Mouse (Mus musculus) kidney, embryonic 16.5 days (tissue): Measurements from ENCODE around the gene Jade1. TPM values are rescaled to one million over a fixed set of nuclear protein-coding genes. Genes with fewer than 3 reads are reported as not detected.

ENCODE experiments used
- ATAC-seq: fragments of 200-750 bp; cut with Nextera tagmentation; 2 replicates; pipeline ENCODE4 v1.8.0; 2017; ENCODE audit warnings: moderate TSS enrichment; ENCODE audit not compliant: low FRiP score, low TSS enrichment
- H3K27ac ChIP-seq: fragments of 300-500 bp; sonication (generic); 2 replicates; pipeline ENCODE4 v1.5.1; 2014; ENCODE audit warnings: low read length
- H3K27me3 ChIP-seq: fragments of 300-500 bp; sonication (generic); 2 replicates; pipeline ENCODE4 v1.6.1; 2014; ENCODE audit warnings: low read length, control low read depth, mixed read lengths; ENCODE audit not compliant: insufficient read depth
- H3K36me3 ChIP-seq: fragments of 300-500 bp; sonication (generic); 2 replicates; pipeline ENCODE4 v1.6.1; 2014; ENCODE audit warnings: low read length, control low read depth, mixed read lengths; ENCODE audit not compliant: insufficient read depth
- H3K4me1 ChIP-seq: fragments of 300-500 bp; sonication (generic); 2 replicates; pipeline ENCODE4 v1.6.1; 2014; ENCODE audit warnings: low read length, control low read depth, mixed read lengths; ENCODE audit not compliant: insufficient read depth
- H3K4me2 ChIP-seq: fragments of 300-500 bp; sonication (generic); replicated peaks from 2 replicates; pipeline ENCODE4 v1.6.1; 2014; ENCODE audit warnings: low read depth, low read length
- H3K4me3 ChIP-seq: fragments of 300-500 bp; sonication (generic); 2 replicates; pipeline ENCODE4 v1.5.1; 2014; ENCODE audit warnings: mild to moderate bottlenecking, low read length
- H3K9ac ChIP-seq: fragments of 300-500 bp; sonication (generic); replicated peaks from 2 replicates; pipeline ENCODE4 v1.6.1; 2014; ENCODE audit warnings: low read length
- H3K9me3 ChIP-seq: fragments of 300-500 bp; sonication (generic); 2 replicates; pipeline ENCODE4 v1.6.1; 2016; ENCODE audit warnings: low read length, control low read depth
- WGBS: fragments of 180-500 bp; shearing (Covaris S2); extraction: QIAGEN DNeasy Blood & Tissue Kit; methylation state at CpG from one replicate; pipeline ENCODE4 v1.1.7; 2014; 5-methylcytosine and 5-hydroxymethylcytosine counted together
- polyA plus RNA-seq: library from polyadenylated mRNA; unstranded; fragments of >200 nt; fragmentation: Nextera tagmentation; extraction: Ambion mirVana; gene quantifications from 2 replicates; pipeline ENCODE4 v1.2.1, GENCODE M21; 2015

Jade1 gene
- polyA plus RNA-seq, 1 experiment from 2014 or later, result 21.2 TPM

DNA sequence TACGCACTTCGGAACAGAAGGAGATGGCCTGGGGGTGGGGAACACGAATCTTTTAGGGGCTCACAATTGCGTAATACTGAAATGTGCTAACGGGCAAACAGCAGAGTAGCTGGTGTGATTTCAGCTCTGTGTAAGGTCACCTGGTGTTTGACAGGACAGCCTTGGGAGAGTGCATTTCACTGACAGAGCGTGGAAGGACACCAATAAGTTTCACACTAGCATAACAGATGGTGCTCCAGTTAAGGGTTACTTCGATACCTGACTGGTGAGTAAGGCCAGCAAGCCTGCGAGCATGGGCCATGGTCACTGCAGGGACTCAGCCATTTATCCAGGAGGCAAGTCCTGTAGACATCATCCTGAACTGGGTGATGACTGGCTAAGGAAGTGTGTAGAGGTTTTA, 18.7 kb downstream of the Jade1 start:
- Histone ChIP-seq H3K4me1 (peaks cover 68% of the 10 kb centered on the region), H3K27ac (peak overlapping the region; percentile 70; the same call in 1 of the 2 replicates), H3K36me3 (no peaks in the 10 kb centered on the region), H3K27me3 (no peaks in the 10 kb centered on the region), H3K9ac (no peak overlapping the region), H3K4me2 (no peak overlapping the region), H3K4me3 (no peak overlapping the region), H3K9me3 (no peaks in the 10 kb centered on the region)
- WGBS, result 31% methylated on average over 8 of the region's 8 CpGs
- no peak for ATAC-seq

DNA sequence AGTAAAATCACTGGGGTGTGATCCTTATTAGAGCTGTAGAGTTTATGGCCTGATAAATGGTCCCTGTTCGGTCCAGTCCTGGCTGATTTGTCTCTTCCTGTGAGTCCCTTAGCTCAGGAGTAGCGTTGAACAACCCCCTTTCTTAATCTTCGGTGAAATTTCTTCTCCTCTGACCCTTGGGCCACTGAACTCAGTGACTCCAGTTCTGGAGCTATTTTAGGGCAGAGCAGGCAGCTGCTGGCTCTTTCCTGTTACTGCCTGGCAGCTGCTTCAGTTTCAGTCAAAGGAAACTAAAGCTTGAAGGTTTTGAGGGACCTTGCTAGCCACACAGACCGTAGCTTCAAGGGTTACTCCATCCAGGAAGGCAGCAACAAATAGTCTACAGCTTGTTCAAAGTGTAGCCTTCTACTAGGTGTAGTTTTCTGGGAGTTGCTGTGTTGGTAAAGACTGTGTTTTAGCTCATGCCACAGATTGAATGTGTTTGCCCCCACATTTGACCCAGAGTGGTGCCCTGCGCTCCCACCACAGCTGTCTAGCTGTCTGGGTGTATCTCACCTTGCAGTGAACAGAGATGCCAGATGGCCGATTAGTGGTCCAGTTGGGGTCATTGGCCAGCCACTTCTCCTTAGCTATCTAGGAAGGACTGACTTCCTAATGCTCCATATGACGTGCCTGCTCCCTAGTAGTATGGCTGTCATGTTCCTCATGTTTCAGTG, 19.3 kb downstream of the Jade1 start:
- no peaks in the 10 kb centered on the region for H3K27me3 ChIP-seq
- peaks cover 74% of the 10 kb centered on the region for H3K4me1 ChIP-seq
- H3K4me2 ChIP-seq, result no peak overlapping the region
- no peaks in the 10 kb centered on the region for H3K36me3 ChIP-seq
- H3K27ac ChIP-seq, result peak overlapping the region; percentile 70
- no peaks in the 10 kb centered on the region for H3K9me3 ChIP-seq
- WGBS, result 27% methylated on average over 7 of the region's 7 CpGs
- H3K9ac ChIP-seq, result no peak overlapping the region
- no peak overlapping the region for H3K4me3 ChIP-seq
- ATAC-seq, result peak; percentile 25; the same call in 1 of the 2 replicates

DNA sequence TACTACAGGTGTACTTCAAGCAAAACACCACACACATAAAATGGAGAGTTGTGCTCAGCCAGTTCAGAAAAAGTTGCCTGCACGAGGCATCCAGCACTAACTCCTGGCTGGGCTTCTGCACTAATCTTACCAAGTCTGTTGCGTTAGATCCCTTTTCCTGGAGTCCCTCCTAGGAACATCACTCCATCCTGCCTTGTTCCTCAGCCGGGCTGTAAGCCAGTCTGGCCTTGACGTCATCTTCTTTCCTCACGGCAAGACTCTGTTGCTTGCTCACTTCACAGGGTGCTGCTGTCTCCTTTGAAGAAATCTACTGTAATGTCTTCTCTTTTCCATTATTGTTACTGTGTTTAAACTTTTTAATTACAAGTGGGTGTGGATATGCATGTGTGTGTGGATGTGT, 20.4 kb downstream of the Jade1 start:
- Histone ChIP-seq H3K27me3 (no peaks in the 10 kb centered on the region), H3K27ac (no peak overlapping the region), H3K4me1 (peaks cover 85% of the 10 kb centered on the region), H3K9ac (no peak overlapping the region), H3K4me2 (no peak overlapping the region), H3K4me3 (no peak overlapping the region), H3K9me3 (no peaks in the 10 kb centered on the region), H3K36me3 (no peaks in the 10 kb centered on the region)
- WGBS, result 71% methylated on average over 5 of the region's 5 CpGs
- no peak for ATAC-seq

DNA sequence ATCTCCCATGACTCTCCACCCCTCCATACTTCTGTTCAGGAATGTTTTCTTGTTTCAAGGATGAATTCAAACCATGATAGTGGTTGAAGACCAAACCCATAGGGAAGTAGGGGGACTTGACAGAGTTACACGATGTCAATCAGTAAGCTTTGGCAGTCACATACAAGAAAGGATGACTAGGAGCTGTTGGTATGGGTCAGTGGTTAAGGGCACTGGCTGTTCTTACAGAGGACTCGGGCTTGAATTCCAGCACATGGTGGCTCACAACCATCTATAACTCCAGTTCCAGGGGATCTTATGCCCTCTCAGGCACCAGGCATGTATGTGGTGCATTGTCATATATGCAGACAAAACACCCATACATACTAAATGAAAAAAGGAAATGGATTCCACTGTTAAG, 21.7 kb downstream of the Jade1 start:
- H3K9me3 ChIP-seq, result no peaks in the 10 kb centered on the region
- no peak for ATAC-seq
- peaks cover 91% of the 10 kb centered on the region for H3K4me1 ChIP-seq
- no peak overlapping the region for H3K4me2 ChIP-seq
- no peak overlapping the region for H3K4me3 ChIP-seq
- no peaks in the 10 kb centered on the region for H3K27me3 ChIP-seq
- 64% methylated on average over 2 of the region's 2 CpGs for WGBS
- no peak overlapping the region for H3K9ac ChIP-seq
- no peak overlapping the region for H3K27ac ChIP-seq
- no peaks in the 10 kb centered on the region for H3K36me3 ChIP-seq

DNA sequence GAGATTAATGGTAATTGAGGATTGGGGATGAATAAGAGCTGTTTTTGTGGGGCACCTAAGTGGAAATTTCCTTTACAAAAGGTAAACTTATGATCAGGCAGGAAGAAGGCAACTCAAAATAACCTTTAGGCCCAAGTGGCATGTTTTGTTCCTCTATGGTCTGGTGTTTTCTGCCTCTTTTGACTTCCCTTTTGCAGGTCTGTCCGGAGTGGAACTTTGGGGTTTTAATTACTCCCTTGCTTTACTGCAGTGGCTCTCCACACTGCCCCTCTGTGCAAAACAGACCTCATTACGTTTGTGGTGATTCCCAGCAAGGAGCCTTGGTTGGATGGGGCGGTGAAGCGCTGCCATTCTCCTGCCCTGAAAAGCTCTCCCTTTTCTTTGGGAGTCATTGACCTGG, 24.3 kb downstream of the Jade1 start:
- WGBS, result 46% methylated on average over 4 of the region's 4 CpGs
- peaks cover 75% of the 10 kb centered on the region for H3K4me1 ChIP-seq
- H3K27me3 ChIP-seq, result no peaks in the 10 kb centered on the region
- peak overlapping the region; percentile 65; the same call in 1 of the 2 replicates for H3K27ac ChIP-seq
- H3K9me3 ChIP-seq, result no peaks in the 10 kb centered on the region
- H3K4me3 ChIP-seq, result no peak overlapping the region
- H3K4me2 ChIP-seq, result no peak overlapping the region
- no peak overlapping the region for H3K9ac ChIP-seq
- H3K36me3 ChIP-seq, result no peaks in the 10 kb centered on the region
- ATAC-seq, result no peak

DNA sequence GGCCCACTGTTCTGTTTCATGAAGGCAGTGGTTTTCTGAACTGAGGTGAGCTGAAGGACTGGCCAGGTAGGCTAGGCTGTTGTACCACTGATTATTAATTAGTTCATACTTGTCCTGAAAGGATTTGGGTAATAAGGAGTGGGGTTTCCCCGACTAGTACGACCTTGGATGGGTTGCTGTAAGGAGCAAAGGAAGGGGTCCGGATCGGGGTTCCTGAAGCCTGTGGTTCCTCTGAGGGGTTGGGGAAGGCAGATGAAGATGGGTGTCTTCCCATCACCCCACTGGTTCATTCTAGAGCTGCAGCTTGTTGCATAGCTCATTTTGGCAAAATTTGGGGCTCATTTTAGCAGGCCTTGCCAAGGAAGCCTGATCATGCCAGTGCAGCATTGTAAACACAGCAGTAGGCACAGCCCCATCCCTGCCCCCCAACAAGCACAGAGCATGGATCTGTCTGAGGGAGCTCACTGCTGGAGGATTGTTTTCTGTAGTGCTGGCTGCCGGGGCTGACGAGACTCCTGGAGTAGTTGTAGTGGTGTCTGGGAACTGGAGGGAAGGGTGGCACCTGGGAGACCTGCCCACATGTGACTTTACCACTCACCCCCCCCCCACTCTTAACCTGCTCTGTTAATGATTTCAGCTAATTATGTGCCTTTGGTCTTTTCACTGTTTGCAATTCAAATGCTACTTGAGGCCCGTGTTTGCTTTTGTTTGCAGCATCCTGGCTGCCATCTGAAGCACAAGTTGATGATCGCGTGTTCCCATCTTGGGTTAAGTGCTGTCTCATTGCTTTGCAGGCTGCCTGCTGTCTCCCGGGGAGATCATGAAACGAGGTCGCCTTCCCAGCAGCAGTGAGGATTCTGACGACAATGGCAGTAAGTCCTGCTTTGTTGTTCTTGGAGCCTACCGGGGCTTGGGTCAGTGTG, 25.1 kb downstream of the Jade1 start:
- peaks cover 67% of the 10 kb centered on the region for H3K4me1 ChIP-seq
- 42% methylated on average over 14 of the region's 14 CpGs for WGBS
- ATAC-seq, result peak; percentile 77
- no peaks in the 10 kb centered on the region for H3K9me3 ChIP-seq
- H3K27ac ChIP-seq, result peak overlapping the region; percentile 90
- H3K4me2 ChIP-seq, result peak overlapping the region; percentile 45
- H3K9ac ChIP-seq, result no peak overlapping the region; the same call in 1 of the 2 replicates
- H3K4me3 ChIP-seq, result peak overlapping the region; percentile 12
- H3K27me3 ChIP-seq, result no peaks in the 10 kb centered on the region
- no peaks in the 10 kb centered on the region for H3K36me3 ChIP-seq

- ATAC-seq, result peak; percentile 83
- no peaks in the 10 kb centered on the region for H3K36me3 ChIP-seq
- 38% methylated on average over 8 of the region's 8 CpGs for WGBS
These were observed 25.9 kb downstream of the Jade1 start for GRCm38 (mm10) chr3:41581436-41581835.

GRCm38 (mm10) chr3:41582256-41582655, 26.7 kb downstream of the Jade1 start:
- Histone ChIP-seq H3K4me2 (no peak overlapping the region), H3K27ac (peak overlapping the region; percentile 90), H3K4me3 (no peak overlapping the region), H3K4me1 (peaks cover 59% of the 10 kb centered on the region), H3K36me3 (no peaks in the 10 kb centered on the region), H3K27me3 (no peaks in the 10 kb centered on the region), H3K9ac (no peak overlapping the region; the same call in 1 of the 2 replicates), H3K9me3 (no peaks in the 10 kb centered on the region)
- 0 out of 2 replicates have a peak, but pooled peaks have one; percentile 10 for ATAC-seq
- WGBS, result 49% methylated on average over 7 of the region's 7 CpGs

More at GRCm38 (mm10) chr3:41581436-41581835, 25.9 kb downstream of the Jade1 start:
- Histone ChIP-seq H3K9me3 (no peaks in the 10 kb centered on the region), H3K4me2 (peak overlapping the region; percentile 45), H3K27ac (peak overlapping the region; percentile 90), H3K4me3 (peak overlapping the region; percentile 12), H3K9ac (no peak overlapping the region; the same call in 1 of the 2 replicates), H3K27me3 (no peaks in the 10 kb centered on the region), H3K4me1 (peaks cover 61% of the 10 kb centered on the region)

- no peak overlapping the region for H3K27ac ChIP-seq
- no peak overlapping the region for H3K4me3 ChIP-seq
- no peak for ATAC-seq
- no peak overlapping the region for H3K4me2 ChIP-seq
- H3K9me3 ChIP-seq, result no peaks in the 10 kb centered on the region
- H3K27me3 ChIP-seq, result no peaks in the 10 kb centered on the region
- no peaks in the 10 kb centered on the region for H3K36me3 ChIP-seq
- peaks cover 59% of the 10 kb centered on the region for H3K4me1 ChIP-seq
- 96% methylated on average over 14 of the region's 14 CpGs for WGBS
- H3K9ac ChIP-seq, result no peak overlapping the region
These were observed 27.6 kb downstream of the Jade1 start for GRCm38 (mm10) chr3:41583092-41583491.
